Mouse (Mus musculus): ENCODE data around the gene Cmtm8.

Cmtm8 gene

GRCm38 (mm10) chr9:114758272-114758671 lies 85.7 kb downstream of the Cmtm8 start:
- DNase-seq (ENCODE audit: low read depth, low spot score) = peak; percentile 62

- peak; percentile 97 for DNase-seq (ENCODE audit: low read depth, low spot score)
Measured at GRCm38 (mm10) chr9:114752863-114753484, 91.0 kb downstream of the Cmtm8 start.

- DNase-seq (ENCODE audit: low read depth, low spot score) = peak; percentile 68
Measured at GRCm38 (mm10) chr9:114752311-114752710, 91.6 kb downstream of the Cmtm8 start.

GRCm38 (mm10) chr9:114751582-114751981 lies 92.4 kb downstream of the Cmtm8 start:
- no peak for DNase-seq (ENCODE audit: low read depth, low spot score)

GRCm38 (mm10) chr9:114747466-114747865 lies 96.5 kb downstream of the Cmtm8 start:
- no peak for DNase-seq (ENCODE audit: low read depth, low spot score)

- no peak for DNase-seq (ENCODE audit: low read depth, low spot score)
Measured at GRCm38 (mm10) chr9:114747012-114747411, 96.9 kb downstream of the Cmtm8 start.

GRCm38 (mm10) chr9:114745654-114746053 lies 98.3 kb downstream of the Cmtm8 start:
- DNase-seq (ENCODE audit: low read depth, low spot score) = no peak

GRCm38 (mm10) chr9:114745163-114745562 lies 98.8 kb downstream of the Cmtm8 start:
- DNase-seq (ENCODE audit: low read depth, low spot score) = no peak

GRCm38 (mm10) chr9:114742731-114743130 lies 101.2 kb downstream of the Cmtm8 start:
- peak; percentile 65 for DNase-seq (ENCODE audit: low read depth, low spot score)

GRCm38 (mm10) chr9:114740336-114740735 lies 103.6 kb downstream of the Cmtm8 start:
- DNase-seq (ENCODE audit: low read depth, low spot score) = peak; percentile 73

All from CD4-positive, CD25-positive, alpha-beta regulatory T cell, adult 2 months (primary cell).